Mouse (Mus musculus) ES-E14 (cell line): ENCODE measurements around the gene Olfr1448. TPM values are rescaled to one million over a fixed set of nuclear protein-coding genes. Genes with fewer than 3 reads are reported as not detected.

Source experiments
- DNase-seq: peaks from one replicate; pipeline ENCODE4 v3.0.0-alpha.2; 2013; ENCODE audit warnings: low read depth, low spot score
- H3K27ac ChIP-seq: 2 replicates; pipeline ENCODE4 v1.5.1; 2012; ENCODE audit warnings: low read depth, mild to moderate bottlenecking, low read length, moderate library complexity, mixed read lengths; ENCODE audit not compliant: poor library complexity, insufficient read depth, severe bottlenecking
- H3K36me3 ChIP-seq: 2 replicates; pipeline ENCODE4 v1.6.1; 2012; ENCODE audit warnings: mild to moderate bottlenecking, low read length, moderate library complexity, mixed read lengths; ENCODE audit not compliant: control insufficient read depth, poor library complexity, insufficient read depth, severe bottlenecking
- H3K4me1 ChIP-seq, 2 experiments: fragments of 150-350 bp in 1 of 2; sonication (generic) in 1 of 2; 2 replicates each; pipeline ENCODE4 v1.6.1; 2012; ENCODE audit warnings: low read length in 2 of 2, mild to moderate bottlenecking in 1 of 2, mixed read lengths in 1 of 2; ENCODE audit not compliant: control insufficient read depth in 2 of 2, insufficient read depth in 2 of 2, poor library complexity in 1 of 2
- H3K4me3 ChIP-seq, 2 experiments: fragments of 150-350 bp in 1 of 2; sonication (generic) in 1 of 2; 2 replicates each; pipeline ENCODE4 v1.5.1; 2012; ENCODE audit warnings: low read length in 2 of 2, low read depth in 1 of 2, mild to moderate bottlenecking in 1 of 2, mixed read lengths in 1 of 2; ENCODE audit not compliant: insufficient read depth in 1 of 2, poor library complexity in 1 of 2, severe bottlenecking in 1 of 2
- H3K9ac ChIP-seq: 2 replicates; pipeline ENCODE4 v1.6.1; 2012; ENCODE audit warnings: low read depth, mild to moderate bottlenecking, low read length, mixed read lengths; ENCODE audit not compliant: poor library complexity, insufficient read depth, severe bottlenecking
- H3K9me3 ChIP-seq: fragments of 150-350 bp; sonication (generic); 2 replicates; pipeline ENCODE4 v1.6.1; 2012; ENCODE audit warnings: low read depth, mild to moderate bottlenecking, low read length; ENCODE audit not compliant: control insufficient read depth, insufficient read depth
- CHD2 ChIP-seq: IDR thresholded peaks from 2 replicates; pipeline ENCODE4 v1.6.1; 2014; ENCODE audit warnings: mild to moderate bottlenecking, low read depth, low read length, inconsistent platforms
- HCFC1 ChIP-seq: IDR thresholded peaks from 2 replicates; pipeline ENCODE4 v1.6.1; 2012; ENCODE audit warnings: low read length, inconsistent platforms, borderline replicate concordance; ENCODE audit not compliant: insufficient read depth
- MAFK ChIP-seq: IDR thresholded peaks from 2 replicates; pipeline ENCODE4 v1.6.1; 2014; ENCODE audit warnings: mild to moderate bottlenecking, low read depth, low read length, inconsistent platforms; ENCODE audit not compliant: insufficient read depth
- ZC3H11A ChIP-seq: IDR thresholded peaks from 2 replicates; pipeline ENCODE4 v1.6.1; 2012; ENCODE audit warnings: low read depth, mild to moderate bottlenecking, inconsistent platforms, low read length, borderline replicate concordance
- ZNF384 ChIP-seq: IDR thresholded peaks from 2 replicates; pipeline ENCODE4 v1.6.1; 2012; ENCODE audit warnings: low read depth, low read length, inconsistent platforms
- in situ Hi-C, 2 experiments: fragments of 600-800 bp; cut with MboI; formaldehyde crosslinking; loops; one replicate each; pipeline ENCODE4 v1.15.1; 2025; ENCODE audit warnings: low sequenced_read_pairs in 2 of 2, inconsistent platforms in 1 of 2; ENCODE audit not compliant: unreplicated experiment in 2 of 2
- total RNA-seq: library from RNA; depleted of rRNA; stranded (reverse); fragments of 300-350 nt; gene quantifications from 2 replicates; pipeline ENCODE4 v1.2.3, GENCODE M21; 2012; rRNA removed

The Olfr1448 gene
- total RNA-seq, 1 experiment: not detected

DNA sequence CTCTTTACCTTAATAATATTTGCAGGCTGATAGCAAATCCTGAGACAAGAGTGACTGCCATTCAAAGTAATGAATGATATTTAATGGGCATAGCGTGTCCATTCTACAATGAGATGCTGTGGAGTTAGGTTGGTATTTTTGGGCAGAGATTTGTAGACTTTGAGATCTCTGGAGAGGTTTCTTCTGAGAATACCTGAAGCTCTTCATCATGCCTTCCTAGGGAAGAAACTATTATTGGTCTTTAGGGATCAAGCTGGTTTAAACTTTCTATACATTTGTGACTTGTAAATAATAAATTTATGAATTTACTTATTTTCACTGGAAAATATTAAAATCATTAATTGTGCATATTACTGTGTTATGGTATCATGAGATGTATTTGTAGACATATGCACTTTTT lies 30.8 kb downstream of the Olfr1448 start, which contains the start of gene Olfr1446:
Gene Olfr1446, minus strand, starts transcription at position 101 of the 400 bp plus-strand sequence.
- in situ Hi-C loops: no loop called here
- no peak for DNase-seq
- TF ChIP-seq MAFK (no peak), ZNF384 (no peak), ZC3H11A (no peak), CHD2 (no peak), HCFC1 (no peak)
- Histone ChIP-seq H3K4me1 (no peaks in the 10 kb centered on the region), H3K27ac (no peak within 1 kb of the TSS), H3K9me3 (no peaks in the 10 kb centered on the region), H3K4me3 (no peak within 1 kb of the TSS), H3K9ac (no peak within 1 kb of the TSS), H3K36me3 (no peaks in the 10 kb centered on the region)

DNA sequence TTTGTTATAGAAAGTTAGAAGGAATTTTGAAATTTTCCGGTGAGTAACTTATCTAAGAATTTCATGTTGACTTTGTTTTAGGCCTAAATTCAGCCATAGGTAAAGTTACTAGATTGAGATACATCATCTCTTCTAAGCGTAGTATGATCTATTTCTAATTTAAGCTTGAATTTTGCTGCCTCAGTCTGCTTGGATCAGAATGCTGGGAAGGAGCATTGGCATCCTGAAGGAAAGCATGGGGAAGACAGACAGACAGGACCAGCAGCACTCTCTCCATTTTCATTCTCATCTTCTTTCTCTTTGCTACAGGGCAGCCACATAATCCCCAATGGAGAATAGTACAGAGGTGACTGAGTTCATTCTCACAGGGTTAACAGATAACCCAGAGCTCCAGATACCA lies 40.7 kb downstream of the Olfr1448 start, which contains the start of gene Olfr1445:
Gene Olfr1445, plus strand, starts transcription at position 301 of the 400 bp plus-strand sequence.
- no peak for TF ChIP-seq HCFC1
- no peak for TF ChIP-seq ZC3H11A
- no peak for TF ChIP-seq CHD2
- TF ChIP-seq MAFK: no peak
- TF ChIP-seq ZNF384: no peak

More for the DNA sequence above, 40.7 kb downstream of the Olfr1448 start, which contains the start of gene Olfr1445:
- H3K9ac ChIP-seq: no peak within 1 kb of the TSS
- DNase-seq: no peak
- no peaks in the 10 kb centered on the region for H3K4me1 ChIP-seq
- H3K27ac ChIP-seq: no peak within 1 kb of the TSS
- in situ Hi-C loops: no loop called here
- no peak within 1 kb of the TSS for H3K4me3 ChIP-seq
- H3K36me3 ChIP-seq: no peaks in the 10 kb centered on the region
- no peaks in the 10 kb centered on the region for H3K9me3 ChIP-seq

Other genes starting within 250 kb of the Olfr1448 start
- gene Olfr1443, start 246.3 kb downstream of the Olfr1448 start, total RNA-seq: not detected in 2 replicates
- gene Keg1, start 228.6 kb downstream of the Olfr1448 start, total RNA-seq: not detected in 2 replicates
- gene Cntf, start 158.8 kb downstream of the Olfr1448 start, total RNA-seq: 6.9 and 12.1 TPM in 2 replicates
- 29.3 and 35.0 TPM in 2 replicates for gene Zfp91, start 128.3 kb downstream of the Olfr1448 start, total RNA-seq
- 0.42 and 0.58 TPM in 2 replicates for gene Lpxn, start 128.2 kb downstream of the Olfr1448 start, total RNA-seq
- gene Gm5244, start 77.7 kb downstream of the Olfr1448 start, total RNA-seq: not detected in 2 replicates
- gene Olfr1444, start 67.1 kb downstream of the Olfr1448 start, total RNA-seq: not detected in 2 replicates
- gene Olfr1445, start 40.6 kb downstream of the Olfr1448 start, total RNA-seq: not detected in 2 replicates
- gene Olfr1446, start 30.9 kb downstream of the Olfr1448 start, total RNA-seq: not detected in 2 replicates
- not detected in 2 replicates for gene Olfr1447, start 20.7 kb downstream of the Olfr1448 start, total RNA-seq
- gene Olfr1449, start 6.4 kb upstream of the Olfr1448 start, total RNA-seq: not detected in 2 replicates
- not detected in 2 replicates for gene Olfr1450, start 25.8 kb upstream of the Olfr1448 start, total RNA-seq
- not detected in 2 replicates for gene Olfr1451, start 70.6 kb upstream of the Olfr1448 start, total RNA-seq
- not detected in 2 replicates for gene Olfr1453, start 103.9 kb upstream of the Olfr1448 start, total RNA-seq
- gene Olfr1454, start 136.2 kb upstream of the Olfr1448 start, total RNA-seq: not detected in 2 replicates
- gene Olfr1457, start 173.5 kb upstream of the Olfr1448 start, total RNA-seq: not detected in 2 replicates
- gene Olfr1458, start 182.4 kb upstream of the Olfr1448 start, total RNA-seq: not detected in 2 replicates
- gene Olfr1459, start 225.1 kb upstream of the Olfr1448 start, total RNA-seq: 0.32 and 0.80 TPM in 2 replicates
- gene Olfr1461, start 238.6 kb upstream of the Olfr1448 start, total RNA-seq: not detected in 2 replicates